Mouse (Mus musculus) thymus, adult 2 months (tissue): ENCODE data around the gene Gramd4.

Experiments
- CTCF ChIP-seq: fragments of 200-500 bp; IDR thresholded peaks from 2 replicates; pipeline ENCODE4 v1.5.1; 2012; ENCODE audit warnings: mild to moderate bottlenecking, control low read depth, low read length, moderate library complexity, borderline replicate concordance; ENCODE audit not compliant: control insufficient read depth, poor library complexity, insufficient read depth; ENCODE audit errors: extremely low read depth
- POLR2A ChIP-seq: fragments of 200-500 bp; IDR thresholded peaks from 2 replicates; pipeline ENCODE4 v1.6.1; 2012; ENCODE audit warnings: mild to moderate bottlenecking, low read length, control low read depth, moderate library complexity; ENCODE audit not compliant: control insufficient read depth, poor library complexity, insufficient read depth; ENCODE audit errors: extremely low read depth

DNA sequence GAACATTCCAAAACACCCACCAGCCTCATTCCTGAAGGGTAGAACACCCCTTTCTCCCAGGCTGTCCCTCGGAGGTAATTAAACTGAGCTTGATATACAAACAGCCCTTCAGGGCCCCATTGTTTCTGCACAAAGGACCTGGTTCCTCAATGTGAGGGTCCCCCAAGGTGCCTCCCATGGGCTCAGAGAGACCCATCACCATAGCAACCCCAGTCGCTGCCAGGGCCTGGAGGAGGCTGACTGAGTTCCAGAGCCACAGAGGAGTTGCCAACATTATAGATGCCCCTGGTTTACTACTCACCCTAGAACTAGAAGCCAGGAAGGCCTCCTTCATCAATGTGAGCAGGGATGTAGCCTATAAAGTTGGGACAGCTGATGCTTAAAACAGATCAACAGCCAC is 44.4 kb upstream of the Gramd4 start:
- TF ChIP-seq CTCF = no peak
- no peak for TF ChIP-seq POLR2A
